Mouse (Mus musculus) heart, embryonic 10.5 days (tissue): Measurements from ENCODE around the gene B3galt4. TPM values are rescaled to one million over a fixed set of nuclear protein-coding genes. Genes with fewer than 3 reads are reported as not detected.
A peak's percentile ranks its signal among the peaks of the same experiment; 100 is the strongest.

Experiments
- DNase-seq: peaks from one replicate; pipeline ENCODE4 v3.0.0-alpha.2; 2017; ENCODE audit warnings: low spot score
- H3K27ac ChIP-seq: fragments of 300-500 bp; sonication (generic); 2 replicates; pipeline ENCODE4 v1.5.1; 2016; ENCODE audit warnings: mild to moderate bottlenecking
- H3K27me3 ChIP-seq: fragments of 300-500 bp; sonication (generic); 2 replicates; pipeline ENCODE4 v1.6.1; 2016; ENCODE audit warnings: mild to moderate bottlenecking; ENCODE audit not compliant: poor library complexity, insufficient read depth, severe bottlenecking
- H3K36me3 ChIP-seq: fragments of 300-500 bp; sonication (generic); 2 replicates; pipeline ENCODE4 v1.6.1; 2016; ENCODE audit warnings: mild to moderate bottlenecking, moderate library complexity
- H3K4me1 ChIP-seq: fragments of 300-500 bp; sonication (generic); 2 replicates; pipeline ENCODE4 v1.6.1; 2016; ENCODE audit warnings: mild to moderate bottlenecking
- H3K4me3 ChIP-seq: fragments of 300-500 bp; sonication (generic); 2 replicates; pipeline ENCODE4 v1.5.1; 2016; ENCODE audit warnings: mild to moderate bottlenecking, moderate library complexity
- H3K9me3 ChIP-seq: fragments of 300-500 bp; sonication (generic); 2 replicates; pipeline ENCODE4 v1.6.1; 2016; ENCODE audit warnings: mild to moderate bottlenecking, moderate library complexity
- WGBS: fragments of 180-500 bp; shearing (Covaris S2); methylation state at CpG from one replicate; pipeline ENCODE4 v1.1.7; 2016; 5-methylcytosine and 5-hydroxymethylcytosine counted together
- polyA plus RNA-seq: library from polyadenylated mRNA; unstranded; fragments of >200 nt; fragmentation: Nextera tagmentation; extraction: Ambion mirVana; gene quantifications from 2 replicates; pipeline ENCODE4 v1.2.1, GENCODE M21; 2016

The B3galt4 gene
- polyA plus RNA-seq, 1 experiment from 2014 or later = 5.9 TPM

DNA sequence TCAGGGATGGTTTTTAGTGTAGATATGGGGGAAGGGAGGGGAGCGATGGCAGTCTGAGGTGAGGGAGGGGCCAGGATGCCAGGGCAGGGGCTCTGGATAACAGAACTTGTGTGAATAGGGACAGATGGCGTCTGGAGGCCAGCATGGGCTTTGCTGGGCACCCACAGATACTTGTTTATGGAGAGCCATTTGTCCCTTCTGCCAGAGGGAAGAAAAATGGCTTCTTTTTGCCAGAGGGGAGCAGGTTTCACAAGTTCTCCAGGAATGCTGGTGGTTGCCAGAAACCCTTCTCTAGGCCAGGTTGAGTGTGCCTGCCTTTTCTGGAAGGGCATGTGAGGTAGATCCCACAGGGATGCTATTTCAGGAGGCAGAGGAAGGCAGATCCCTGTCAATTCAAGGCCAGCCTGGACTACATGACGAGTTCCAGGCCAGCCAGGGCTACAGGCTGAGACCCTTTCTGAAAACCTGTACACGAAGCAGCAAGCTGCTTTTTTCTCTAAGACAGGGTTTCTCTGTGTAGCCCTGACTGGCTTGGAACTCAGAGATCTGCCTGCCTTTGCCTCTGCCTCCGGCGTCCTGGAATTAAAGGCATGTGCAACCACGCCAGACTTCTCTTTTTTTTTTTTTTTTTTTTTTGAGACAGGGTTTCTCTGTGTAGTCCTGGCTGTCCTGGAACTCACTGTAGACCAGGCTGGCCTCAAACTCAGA, 50.9 kb downstream of the B3galt4 start:
- 55% methylated on average over 7 of the region's 7 CpGs for WGBS
- no peak for DNase-seq
- Histone ChIP-seq H3K4me3 (no peak overlapping the region), H3K4me1 (peaks cover 8% of the 10 kb centered on the region), H3K27me3 (no peaks in the 10 kb centered on the region), H3K9me3 (no peaks in the 10 kb centered on the region), H3K27ac (peak overlapping the region; percentile 59; the same call in 1 of the 2 replicates), H3K36me3 (no peaks in the 10 kb centered on the region)

Other genes with a start within 250 kb of the B3galt4 start
- gene March2, start 232.8 kb downstream of the B3galt4 start, polyA plus RNA-seq = 65.8 and 73.1 TPM in 2 replicates
- 316 and 329 TPM in 2 replicates for gene Rab11b, start 191.0 kb downstream of the B3galt4 start, polyA plus RNA-seq
- gene Angptl4, start 169.7 kb downstream of the B3galt4 start, polyA plus RNA-seq = 7.4 and 19.8 TPM in 2 replicates
- 37.1 and 47.9 TPM in 2 replicates for gene Kank3, start 141.0 kb downstream of the B3galt4 start, polyA plus RNA-seq
- 576 and 657 TPM in 2 replicates for gene Rps28, start 126.9 kb downstream of the B3galt4 start, polyA plus RNA-seq
- 482 and 487 TPM in 2 replicates for gene Ndufa7, start 126.9 kb downstream of the B3galt4 start, polyA plus RNA-seq
- gene Cd320, start 108.4 kb downstream of the B3galt4 start, polyA plus RNA-seq = 61.6 and 75.7 TPM in 2 replicates
- not detected in 2 replicates for gene Gm7029, start 77.7 kb downstream of the B3galt4 start, polyA plus RNA-seq
- gene Kifc1, start 60.8 kb downstream of the B3galt4 start, polyA plus RNA-seq = 3.6 and 5.2 TPM in 2 replicates
- gene Platr17, start 46.4 kb downstream of the B3galt4 start, polyA plus RNA-seq = 0.28 and 0.73 TPM in 2 replicates
- gene Daxx, start 42.1 kb downstream of the B3galt4 start, polyA plus RNA-seq = 46.6 and 52.9 TPM in 2 replicates
- 13.9 and 20.5 TPM in 2 replicates for gene Tapbp, start 35.6 kb downstream of the B3galt4 start, polyA plus RNA-seq
- gene Zbtb22, start 35.6 kb downstream of the B3galt4 start, polyA plus RNA-seq = 16.0 and 17.3 TPM in 2 replicates
- 37.1 and 44.2 TPM in 2 replicates for gene Rgl2, start 21.9 kb downstream of the B3galt4 start, polyA plus RNA-seq
- 161 and 198 TPM in 2 replicates for gene Pfdn6, start 11.1 kb downstream of the B3galt4 start, polyA plus RNA-seq
- gene Wdr46, start 10.8 kb downstream of the B3galt4 start, polyA plus RNA-seq = 35.8 and 48.1 TPM in 2 replicates
- gene Vps52, start 4.3 kb upstream of the B3galt4 start, polyA plus RNA-seq = 47.1 and 47.5 TPM in 2 replicates
- 1,115 and 1,297 TPM in 2 replicates for gene Rps18, start 4.5 kb upstream of the B3galt4 start, polyA plus RNA-seq
- gene H2-K1, start 48.9 kb upstream of the B3galt4 start, polyA plus RNA-seq = 13.0 and 16.2 TPM in 2 replicates
- 14.4 and 15.8 TPM in 2 replicates for gene Ring1, start 73.2 kb upstream of the B3galt4 start, polyA plus RNA-seq
- gene H2-Ke6, start 76.6 kb upstream of the B3galt4 start, polyA plus RNA-seq = 32.4 and 36.4 TPM in 2 replicates
- gene Slc39a7, start 80.2 kb upstream of the B3galt4 start, polyA plus RNA-seq = 160 and 180 TPM in 2 replicates
- 31.4 and 40.6 TPM in 2 replicates for gene Rxrb, start 80.3 kb upstream of the B3galt4 start, polyA plus RNA-seq
- gene Col11a2, start 87.9 kb upstream of the B3galt4 start, polyA plus RNA-seq = 0.38 and 1.0 TPM in 2 replicates
- gene H2-Oa, start 140.9 kb upstream of the B3galt4 start, polyA plus RNA-seq = 0.62 and 0.84 TPM in 2 replicates
- 4.2 and 7.1 TPM in 2 replicates for gene H2-DMa, start 168.1 kb upstream of the B3galt4 start, polyA plus RNA-seq
- 77.6 and 101 TPM in 2 replicates for gene Brd2, start 171.1 kb upstream of the B3galt4 start, polyA plus RNA-seq
- 0.18 TPM in 1 of 2 replicates, not detected in the other for gene H2-DMb2, start 191.8 kb upstream of the B3galt4 start, polyA plus RNA-seq
- 0.23 and 0.29 TPM in 2 replicates for gene H2-DMb1, start 201.6 kb upstream of the B3galt4 start, polyA plus RNA-seq
- gene Tap1, start 236.1 kb upstream of the B3galt4 start, polyA plus RNA-seq = 0.84 and 1.2 TPM in 2 replicates
- 0.41 and 0.60 TPM in 2 replicates for gene Psmb9, start 236.3 kb upstream of the B3galt4 start, polyA plus RNA-seq
- 0.86 and 0.87 TPM in 2 replicates for gene Psmb8, start 246.2 kb upstream of the B3galt4 start, polyA plus RNA-seq